Mouse (Mus musculus) bone marrow macrophage, adult 2 months (primary cell): ENCODE measurements around the gene 4930579F01Rik.

Source experiments
- CTCF ChIP-seq: IDR thresholded peaks from 2 replicates; pipeline ENCODE4 v1.5.1; 2012; ENCODE audit warnings: low read depth, mild to moderate bottlenecking, low read length, moderate library complexity
- POLR2A ChIP-seq: IDR thresholded peaks from 2 replicates; pipeline ENCODE4 v1.6.1; 2012; ENCODE audit warnings: mild to moderate bottlenecking, low read depth, low read length, borderline replicate concordance

- TF ChIP-seq POLR2A (no peak), CTCF (no peak)
These were observed 18.9 kb upstream of the 4930579F01Rik start for GRCm38 (mm10) chr3:138212431-138212951.
